Mouse (Mus musculus) ES-CJ7 (cell line): ENCODE measurements around the gene Alox8.

Source experiments
- DNase-seq: peaks from one replicate; pipeline ENCODE4 v3.0.0; 2011; ENCODE audit warnings: low read depth, low spot score

Gene Alox8

GRCm38 (mm10) chr11:69180120-69180519 is 17.5 kb downstream of the Alox8 start:
- peak; percentile 28 for DNase-seq

- no peak for DNase-seq
Measured at GRCm38 (mm10) chr11:69179512-69179911, 18.1 kb downstream of the Alox8 start.

GRCm38 (mm10) chr11:69178525-69178924 is 19.1 kb downstream of the Alox8 start:
- DNase-seq: no peak

GRCm38 (mm10) chr11:69174722-69175121 is 22.9 kb downstream of the Alox8 start:
- DNase-seq: no peak

GRCm38 (mm10) chr11:69172606-69173005 is 25.0 kb downstream of the Alox8 start:
- DNase-seq: no peak

GRCm38 (mm10) chr11:69171626-69172025 is 26.0 kb downstream of the Alox8 start:
- DNase-seq: peak; percentile 51

- DNase-seq: no peak
Measured at GRCm38 (mm10) chr11:69169313-69169712, 28.3 kb downstream of the Alox8 start.

- peak; percentile 33 for DNase-seq
Measured at GRCm38 (mm10) chr11:69156800-69157199, 40.8 kb downstream of the Alox8 start, which contains the start of gene Alox12b. Gene Alox12b (plus strand): TSS chr11:69156989.

GRCm38 (mm10) chr11:69155351-69155750 is 42.3 kb downstream of the Alox8 start:
- DNase-seq: no peak

GRCm38 (mm10) chr11:69153831-69154230 is 43.8 kb downstream of the Alox8 start:
- DNase-seq: no peak

- no peak for DNase-seq
Measured at GRCm38 (mm10) chr11:69151004-69151403, 46.6 kb downstream of the Alox8 start.

- DNase-seq: peak; percentile 77
Measured at GRCm38 (mm10) chr11:69150444-69150843, 47.2 kb downstream of the Alox8 start.

GRCm38 (mm10) chr11:69149728-69150127 is 47.9 kb downstream of the Alox8 start:
- no peak for DNase-seq

- no peak for DNase-seq
Measured at GRCm38 (mm10) chr11:69148451-69148960, 49.1 kb downstream of the Alox8 start.

- DNase-seq: no peak
Measured at GRCm38 (mm10) chr11:69147546-69147945, 50.1 kb downstream of the Alox8 start.

GRCm38 (mm10) chr11:69135361-69135760 is 62.3 kb downstream of the Alox8 start:
- DNase-seq: no peak

GRCm38 (mm10) chr11:69134622-69134968 is 63.0 kb downstream of the Alox8 start:
- no peak for DNase-seq
